Mouse (Mus musculus): ENCODE measurements at regions not wholly inside any gene's neighbourhood (a gene's known extent, or its start where the extent isn't known, plus 50 kb on each side); places are given as distances from the start of the nearest gene placed in this dataset.
"Not testable (repeated sequence)": the region's sequence is repeated elsewhere in the genome, so short reads cannot be mapped to it uniquely, and the experiment has no call there.

DNA sequence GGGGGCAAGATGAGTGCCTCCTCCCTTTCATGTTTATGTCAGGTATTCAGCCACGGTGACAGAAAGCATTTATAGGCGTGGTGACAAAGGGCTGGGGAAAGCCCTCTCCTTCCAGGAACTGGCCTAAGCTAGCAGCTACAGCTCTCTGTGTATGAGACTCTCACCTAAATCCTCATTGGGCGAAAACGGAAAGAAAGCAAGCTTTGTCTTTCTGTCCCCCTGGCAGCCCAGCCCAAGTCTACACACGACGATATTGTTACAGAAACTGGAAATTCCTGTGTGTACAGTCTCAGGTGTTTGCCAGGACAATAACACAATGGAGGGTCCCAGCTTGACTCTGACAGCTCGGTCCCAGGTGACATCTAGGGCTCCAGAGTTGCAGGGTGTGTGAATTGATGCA is 60.0 kb downstream of the Dact2 start:
- no peak for DNase-seq (ENCODE audit: extremely low read depth, insufficient read length, low spot score)

DNA sequence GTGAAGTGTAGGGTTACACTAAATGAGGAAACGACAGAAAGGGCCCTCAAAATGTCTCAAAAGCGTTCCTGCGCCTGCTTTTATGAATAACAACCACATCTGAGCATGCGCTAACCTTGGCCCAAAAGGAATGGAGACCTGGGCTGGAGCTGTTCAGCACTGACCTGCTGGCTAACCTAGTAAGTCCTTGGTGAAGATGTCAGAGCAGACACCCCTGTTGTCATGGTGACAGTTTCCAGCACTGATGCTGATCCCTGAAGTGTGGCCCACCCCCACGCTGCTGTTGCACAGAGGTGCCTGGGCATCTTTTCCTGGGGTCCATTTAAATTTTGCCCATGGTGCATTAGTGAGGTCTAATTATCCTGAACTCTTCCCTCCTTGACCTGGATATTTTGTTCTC is 62.4 kb downstream of the Dact2 start:
- DNase-seq (ENCODE audit: extremely low read depth, insufficient read length, low spot score), result no peak

DNA sequence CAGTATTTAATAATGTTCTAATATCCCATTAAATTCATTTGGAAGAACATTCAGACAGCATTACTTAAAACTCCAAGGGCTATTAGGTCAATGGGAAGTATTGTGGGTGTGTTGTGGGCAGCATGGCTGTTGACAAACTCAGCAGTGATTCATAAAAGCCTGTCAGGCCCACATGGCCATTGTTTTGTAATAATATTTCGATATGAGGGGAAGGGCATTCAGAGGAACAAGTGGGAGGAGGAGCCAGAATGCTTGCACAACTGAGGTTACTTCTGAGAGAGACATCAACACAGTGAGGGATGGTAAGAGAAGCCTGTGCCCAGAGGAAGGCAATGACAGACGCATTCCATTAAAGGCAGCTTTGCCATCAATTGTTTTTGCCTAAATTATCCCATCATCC is 63.8 kb downstream of the Dact2 start:
- no peak for DNase-seq (ENCODE audit: extremely low read depth, insufficient read length, low spot score)

DNA sequence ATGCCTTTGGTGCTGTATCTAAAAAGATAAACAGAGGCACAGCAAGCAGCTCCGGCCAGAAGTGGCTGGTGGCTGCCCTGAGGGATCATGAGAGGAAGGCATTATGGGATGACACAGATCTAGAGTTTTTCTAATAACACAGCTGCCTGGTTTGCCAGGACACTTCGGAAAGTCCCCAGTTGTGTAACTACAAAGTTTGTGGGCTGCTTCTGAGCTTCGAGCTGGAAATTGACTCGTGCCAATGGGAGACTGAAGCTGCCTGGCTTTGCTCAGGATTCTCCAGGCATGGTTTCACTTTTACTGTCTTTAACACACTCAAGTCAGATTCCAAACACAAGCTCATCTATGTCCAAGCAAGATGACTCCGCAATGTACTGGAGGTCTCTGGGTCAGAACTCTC is 65.2 kb downstream of the Dact2 start:
- DNase-seq (ENCODE audit: extremely low read depth, insufficient read length, low spot score), result no peak

DNA sequence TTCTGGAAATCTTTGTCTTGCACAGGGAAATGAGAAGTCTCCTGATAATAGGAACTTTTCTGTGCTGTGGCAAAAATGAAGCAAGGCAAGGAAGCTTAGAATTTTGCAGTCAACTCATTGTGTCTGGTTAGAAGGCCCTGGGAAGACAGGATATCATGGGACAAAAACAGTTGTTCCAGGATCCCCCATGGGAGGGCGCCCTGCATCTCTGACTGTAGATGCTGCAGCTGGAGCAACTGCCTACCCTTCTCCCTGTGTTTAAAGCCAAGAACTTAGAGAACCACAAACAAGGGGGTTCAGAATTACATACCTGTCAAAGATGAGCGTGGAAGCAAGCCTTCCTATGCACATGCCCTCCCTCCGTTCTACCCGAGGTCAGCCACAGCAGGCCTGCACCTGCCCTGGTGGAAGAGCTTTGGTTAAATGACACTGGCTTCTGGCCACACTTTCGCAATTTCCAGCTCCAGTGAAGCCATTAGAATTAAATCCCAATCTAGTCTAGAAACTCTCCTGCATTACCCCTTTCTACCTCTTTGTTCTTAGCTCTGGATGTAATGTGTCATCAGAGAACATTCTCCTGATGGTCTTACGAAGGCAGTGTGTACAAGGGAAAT is 67.3 kb downstream of the Dact2 start:
- DNase-seq (ENCODE audit: extremely low read depth, insufficient read length, low spot score), result peak; percentile 43

DNA sequence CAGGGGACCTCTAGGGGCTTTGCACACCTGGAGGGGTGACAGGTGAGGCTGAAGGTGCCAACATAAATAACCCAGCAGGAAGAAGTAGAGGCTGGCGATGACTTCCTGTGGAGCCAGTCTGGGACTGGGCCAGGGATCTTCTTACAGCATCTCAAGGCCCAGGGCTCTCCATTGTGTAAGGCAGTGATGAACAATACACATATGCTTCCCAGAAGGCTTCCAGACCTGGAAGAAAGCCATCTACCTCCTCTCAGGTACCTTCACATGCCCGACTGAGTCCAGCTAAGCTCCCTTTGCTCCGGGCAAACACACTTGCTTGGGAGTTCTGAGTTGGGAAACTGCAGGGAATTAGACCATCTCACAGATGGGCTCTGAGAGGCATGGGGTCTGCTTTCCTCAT is 69.5 kb downstream of the Dact2 start:
- no peak for DNase-seq (ENCODE audit: extremely low read depth, insufficient read length, low spot score)

DNA sequence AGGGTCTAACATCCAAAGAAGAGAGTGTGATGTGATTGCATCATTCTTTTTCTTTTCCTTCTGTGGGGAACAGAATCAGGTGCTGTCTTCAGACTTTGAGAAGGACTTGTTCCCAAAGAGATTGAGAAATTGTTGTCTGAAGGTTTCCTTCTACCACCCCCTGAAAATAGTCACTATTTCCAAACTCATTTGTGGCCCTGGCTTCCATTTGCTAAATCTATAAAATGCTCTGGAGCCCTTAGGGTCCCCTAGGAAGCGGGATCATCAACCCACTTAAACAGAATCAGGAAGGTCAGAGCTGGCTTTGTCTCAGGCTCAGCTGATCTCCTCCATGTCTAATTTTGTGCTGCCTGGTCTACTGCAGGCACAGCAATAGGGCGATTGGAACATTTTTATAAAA is 70.1 kb downstream of the Dact2 start:
- no peak for DNase-seq (ENCODE audit: extremely low read depth, insufficient read length, low spot score)

DNA sequence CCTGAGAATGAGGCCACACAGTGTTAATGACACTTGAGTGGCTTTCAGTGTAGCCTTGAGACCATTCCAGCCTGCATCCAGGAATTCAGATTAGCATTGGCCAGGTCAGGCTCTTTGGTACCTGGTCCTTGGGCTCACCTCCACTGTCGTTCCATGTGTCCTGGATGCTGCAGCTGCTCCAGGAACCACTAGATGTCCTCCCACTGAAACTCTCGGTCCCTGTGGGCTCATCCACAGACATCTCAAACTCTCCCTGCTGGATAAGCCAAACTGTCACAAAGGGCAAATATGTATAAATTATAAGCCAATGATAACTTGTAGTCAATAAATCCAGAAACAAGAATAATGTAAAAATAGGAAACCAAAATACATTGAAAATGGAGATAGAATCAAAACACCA is 67.7 kb upstream of the Gm7358 start:
- not testable (repeated sequence) for DNase-seq (ENCODE audit: extremely low read depth, insufficient read length, low spot score)

DNA sequence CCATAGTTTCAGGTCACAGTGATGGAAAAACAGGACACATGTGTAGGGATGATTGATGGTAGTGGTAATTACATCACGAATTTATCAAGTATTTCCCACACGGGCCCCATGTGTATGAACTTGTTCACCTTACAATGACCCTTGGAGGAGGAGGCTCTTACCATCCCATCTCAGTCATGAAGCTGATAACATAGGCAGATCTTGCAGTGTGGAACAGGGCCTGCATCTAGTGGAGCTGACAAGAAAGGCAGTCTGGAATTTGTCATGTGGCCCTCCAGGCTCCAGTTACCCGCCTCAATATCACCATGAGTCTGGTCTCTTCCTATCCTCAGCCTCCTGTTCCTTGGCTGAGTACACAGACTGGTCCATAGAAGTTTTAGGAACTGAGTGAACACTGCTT is 59.5 kb upstream of the Gm7358 start:
- DNase-seq (ENCODE audit: extremely low read depth, insufficient read length, low spot score), result no peak

DNA sequence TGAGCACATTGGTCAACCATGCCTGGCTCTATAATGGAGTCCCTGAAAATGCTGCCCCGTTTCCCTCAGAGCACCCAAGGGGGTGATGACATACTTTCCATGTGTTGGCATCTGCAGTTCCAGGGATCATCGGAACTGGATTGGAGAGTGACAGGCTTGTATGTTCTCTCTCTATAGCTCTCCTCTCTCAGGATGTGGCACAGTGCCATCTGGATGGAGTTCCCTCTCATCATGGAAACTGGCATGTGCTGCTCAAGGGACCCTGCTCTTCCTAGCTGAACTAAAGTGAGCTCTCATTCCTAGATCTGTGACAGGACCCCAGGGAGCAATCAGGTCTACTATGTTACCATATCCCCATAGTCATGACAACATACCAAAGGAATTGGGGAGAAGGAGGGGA is 56.9 kb upstream of the Gm7358 start:
- DNase-seq (ENCODE audit: extremely low read depth, insufficient read length, low spot score), result no peak

DNA sequence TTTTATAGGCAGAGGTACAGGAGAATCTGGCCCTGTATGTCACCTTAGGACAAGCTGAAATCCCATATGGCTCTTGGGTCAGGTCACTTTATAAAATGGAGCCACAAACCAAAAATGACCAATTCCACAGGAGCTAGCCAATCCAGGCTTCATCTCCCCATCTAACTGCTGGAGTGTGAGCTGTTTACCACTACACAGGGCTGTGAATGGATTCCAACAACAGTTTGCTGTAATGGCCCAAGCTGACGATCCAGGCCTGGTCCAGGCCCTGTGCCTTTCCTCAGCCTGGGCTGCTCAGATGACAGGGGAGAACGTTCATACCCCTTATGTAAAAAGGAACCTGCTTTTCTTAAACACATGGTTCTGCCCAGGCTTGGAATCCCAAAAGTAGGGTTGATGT is 55.5 kb upstream of the Gm7358 start:
- DNase-seq (ENCODE audit: extremely low read depth, insufficient read length, low spot score), result no peak

DNA sequence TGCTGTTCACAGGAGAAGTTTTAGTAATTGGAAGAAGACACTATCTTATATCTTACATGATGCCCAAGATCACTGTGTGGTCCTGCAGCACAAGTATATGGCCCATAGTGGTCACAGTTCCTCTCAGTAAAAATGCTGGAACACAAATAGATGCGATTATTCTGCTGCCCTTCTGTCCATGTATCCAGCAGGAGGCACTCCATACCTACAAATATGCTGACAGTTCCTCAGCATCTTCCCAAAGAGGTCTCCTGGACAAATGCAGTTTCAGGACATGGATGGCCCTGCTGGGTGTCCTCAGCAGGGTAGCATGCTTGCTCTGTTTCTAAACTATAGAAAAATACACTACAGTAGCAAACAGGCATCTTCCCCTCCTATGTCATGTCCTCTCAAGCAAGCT is 52.4 kb upstream of the Gm7358 start:
- peak; percentile 9 for DNase-seq (ENCODE audit: extremely low read depth, insufficient read length, low spot score)
